Mouse (Mus musculus) liver, postnatal 0 days (tissue): ENCODE measurements around the gene Cdh18. TPM values are rescaled to one million over a fixed set of nuclear protein-coding genes. Genes with fewer than 3 reads are reported as not detected.
"Not testable (repeated sequence)": the region's sequence is repeated elsewhere in the genome, so short reads cannot be mapped to it uniquely, and the experiment has no call there.

Source experiments
- ATAC-seq: fragments of 200-750 bp; cut with Nextera tagmentation; 2 replicates; pipeline ENCODE4 v1.8.0; 2017; ENCODE audit warnings: mild to moderate bottlenecking, moderate library complexity
- DNase-seq: peaks from one replicate; pipeline ENCODE4 v3.0.0-alpha.2; 2016
- H3K27ac ChIP-seq: fragments of 300-500 bp; sonication (generic); 2 replicates; pipeline ENCODE4 v1.5.1; 2014; ENCODE audit warnings: antibody characterized with exemption, moderate library complexity, mild to moderate bottlenecking, low read depth
- H3K27me3 ChIP-seq: fragments of 300-500 bp; sonication (generic); 2 replicates; pipeline ENCODE4 v1.6.1; 2014; ENCODE audit warnings: low read length, control low read depth, mixed read lengths; ENCODE audit not compliant: insufficient read depth
- H3K36me3 ChIP-seq: fragments of 300-500 bp; sonication (generic); replicated peaks from 2 replicates; pipeline ENCODE4 v1.6.1; 2014; ENCODE audit warnings: mild to moderate bottlenecking, control low read depth, low read length, moderate library complexity, mixed read lengths; ENCODE audit not compliant: insufficient read depth
- H3K4me1 ChIP-seq: fragments of 300-500 bp; sonication (generic); 2 replicates; pipeline ENCODE4 v1.6.1; 2014; ENCODE audit warnings: antibody characterized with exemption, mild to moderate bottlenecking, control low read depth; ENCODE audit not compliant: insufficient read depth
- H3K4me2 ChIP-seq: fragments of 300-500 bp; sonication (generic); 2 replicates; pipeline ENCODE4 v1.6.1; 2014; ENCODE audit warnings: low read depth, mild to moderate bottlenecking, low read length, moderate library complexity, mixed read lengths
- H3K4me3 ChIP-seq: fragments of 300-500 bp; sonication (generic); 2 replicates; pipeline ENCODE4 v1.5.1; 2014; ENCODE audit warnings: low read depth, low read length
- H3K9ac ChIP-seq: fragments of 300-500 bp; sonication (generic); replicated peaks from 2 replicates; pipeline ENCODE4 v1.6.1; 2014; ENCODE audit warnings: mild to moderate bottlenecking, moderate library complexity
- H3K9me3 ChIP-seq: fragments of 300-500 bp; sonication (generic); 2 replicates; pipeline ENCODE4 v1.6.1; 2016; ENCODE audit warnings: mild to moderate bottlenecking, control low read depth, low read length, mixed read lengths
- CTCF ChIP-seq: sonication (generic); IDR thresholded peaks from 2 replicates; pipeline ENCODE4 v1.5.1; 2016; ENCODE audit warnings: antibody characterized with exemption, low read depth
- EP300 ChIP-seq: IDR thresholded peaks from 2 replicates; pipeline ENCODE4 v1.6.1; 2016; ENCODE audit warnings: antibody characterized with exemption, low read depth, mild to moderate bottlenecking
- WGBS: fragments of 180-500 bp; shearing (Covaris S2); extraction: QIAGEN DNeasy Blood & Tissue Kit; methylation state at CpG from one replicate; pipeline ENCODE4 v1.1.7; 2014; ENCODE audit not compliant: insufficient replicate concordance; 5-methylcytosine and 5-hydroxymethylcytosine counted together
- polyA plus RNA-seq: library from polyadenylated mRNA; unstranded; fragments of >200 nt; fragmentation: Nextera tagmentation; extraction: Ambion mirVana; gene quantifications from 2 replicates; pipeline ENCODE4 v1.2.1, GENCODE M21; 2015

Gene Cdh18
- polyA plus RNA-seq, 1 experiment from 2014 or later: not detected

DNA sequence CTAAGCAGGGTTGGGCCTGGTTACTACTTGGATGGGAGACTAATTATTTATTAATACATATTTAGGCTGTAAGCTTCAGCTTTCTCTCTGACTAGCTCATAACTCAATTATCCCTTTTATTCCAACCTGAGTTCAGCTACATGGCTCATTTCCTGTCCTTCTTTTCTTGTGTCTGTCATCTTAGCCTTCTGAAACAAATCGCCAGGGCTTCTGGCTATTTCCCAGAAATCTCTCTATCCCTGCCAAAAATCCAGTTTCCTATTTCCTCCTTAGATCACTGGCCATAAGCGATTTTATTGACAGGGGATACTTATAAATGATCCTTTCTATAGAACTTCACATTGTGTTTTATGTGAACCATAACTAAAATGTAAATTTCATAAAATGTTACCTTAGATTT lies 167.6 kb downstream of the Cdh18 start:
- Histone ChIP-seq H3K4me1 (no peaks in the 10 kb centered on the region), H3K27me3 (no peaks in the 10 kb centered on the region), H3K4me3 (no peak overlapping the region), H3K27ac (no peak overlapping the region), H3K36me3 (no peaks in the 10 kb centered on the region), H3K9me3 (no peaks in the 10 kb centered on the region), H3K4me2 (no peak overlapping the region), H3K9ac (no peak overlapping the region)
- WGBS: 65% methylated on average over 2 of the region's 2 CpGs
- TF ChIP-seq EP300 (no peak), CTCF (no peak)
- DNase-seq (no peak), ATAC-seq (no peak)

DNA sequence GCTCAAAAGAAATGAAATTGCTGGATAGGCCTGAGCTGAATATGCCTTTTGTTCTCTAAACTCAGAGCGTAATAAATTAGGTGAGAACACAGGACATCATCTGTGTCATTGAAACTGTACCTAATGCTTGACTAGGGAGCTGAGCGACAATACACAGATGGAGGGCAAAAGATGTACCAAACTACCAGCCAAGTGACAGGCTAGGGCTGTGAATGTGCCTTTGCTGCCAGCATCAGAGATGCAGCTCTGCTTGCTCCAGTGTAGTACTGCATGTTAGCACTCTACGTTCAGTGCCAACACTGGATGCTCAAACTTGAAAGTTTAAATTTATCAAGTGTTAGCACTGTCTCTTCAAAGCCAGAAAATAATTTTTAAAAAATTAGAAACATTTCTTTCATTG lies 168.9 kb downstream of the Cdh18 start:
- Histone ChIP-seq H3K9ac (no peak overlapping the region), H3K4me1 (no peaks in the 10 kb centered on the region), H3K27me3 (no peaks in the 10 kb centered on the region), H3K4me2 (no peak overlapping the region), H3K9me3 (no peaks in the 10 kb centered on the region), H3K36me3 (no peaks in the 10 kb centered on the region), H3K4me3 (no peak overlapping the region), H3K27ac (no peak overlapping the region)
- ATAC-seq: no peak
- 83% methylated on average over 3 of the region's 3 CpGs for WGBS
- DNase-seq: no peak
- TF ChIP-seq EP300 (no peak), CTCF (no peak)

DNA sequence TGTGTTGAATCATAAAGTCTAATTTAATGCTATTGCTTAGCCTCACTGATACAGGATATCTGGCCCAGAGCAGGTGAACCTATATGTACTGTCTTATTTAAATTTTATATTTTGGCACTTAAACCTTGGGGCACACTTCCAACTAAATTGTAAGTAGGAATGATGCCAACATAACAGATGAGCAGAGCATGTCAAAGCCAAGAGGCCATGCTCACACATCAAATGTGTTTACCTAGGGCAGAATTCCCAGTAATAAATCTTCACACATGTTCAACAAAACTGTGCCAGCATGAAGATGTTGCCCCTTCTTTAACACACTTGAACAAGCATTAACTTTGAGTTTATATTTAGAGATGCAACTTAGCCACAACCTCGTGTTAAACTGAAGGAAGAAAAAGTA lies 177.8 kb downstream of the Cdh18 start:
- no peak for ATAC-seq
- no peak overlapping the region for H3K9ac ChIP-seq
- H3K4me2 ChIP-seq: no peak overlapping the region
- no peaks in the 10 kb centered on the region for H3K4me1 ChIP-seq
- TF ChIP-seq CTCF (no peak), EP300 (no peak)
- no peaks in the 10 kb centered on the region for H3K27me3 ChIP-seq
- H3K9me3 ChIP-seq: no peaks in the 10 kb centered on the region
- no peak overlapping the region for H3K27ac ChIP-seq
- H3K4me3 ChIP-seq: no peak overlapping the region
- 49% methylated on average over 1 of the region's 1 CpGs for WGBS
- no peaks in the 10 kb centered on the region for H3K36me3 ChIP-seq
- DNase-seq: no peak

- no peak for TF ChIP-seq CTCF
- no peak for TF ChIP-seq EP300
- no peak for ATAC-seq
Measured at GRCm38 (mm10) chr15:22733039-22733438, 184.2 kb downstream of the Cdh18 start.

DNA sequence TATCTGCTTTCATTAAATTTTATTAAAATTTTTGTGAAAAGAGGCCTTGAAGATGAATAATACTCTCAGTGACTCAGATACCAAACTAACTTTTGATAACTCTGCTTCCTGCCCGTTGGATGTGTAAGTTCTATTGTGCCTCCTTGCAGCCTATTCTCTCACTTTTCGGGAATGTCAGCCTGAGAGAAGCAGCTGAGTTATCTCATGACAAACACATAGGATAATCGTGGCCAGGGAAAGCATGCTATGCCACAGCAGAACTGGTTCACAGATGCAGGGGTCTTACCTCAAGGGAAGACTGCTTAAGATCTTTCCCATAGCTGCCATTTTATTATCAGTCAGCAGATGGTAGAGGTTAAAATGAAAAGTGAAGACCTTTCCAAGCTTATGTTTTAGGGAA lies 187.3 kb downstream of the Cdh18 start:
- Histone ChIP-seq H3K27ac (no peak overlapping the region), H3K9ac (no peak overlapping the region), H3K4me2 (no peak overlapping the region), H3K4me3 (no peak overlapping the region), H3K27me3 (no peaks in the 10 kb centered on the region), H3K4me1 (no peaks in the 10 kb centered on the region), H3K9me3 (no peaks in the 10 kb centered on the region), H3K36me3 (no peaks in the 10 kb centered on the region)
- WGBS: 60% methylated on average over 3 of the region's 3 CpGs
- TF ChIP-seq EP300 (no peak), CTCF (no peak)
- no peak for ATAC-seq
- DNase-seq: no peak

More at GRCm38 (mm10) chr15:22733039-22733438, 184.2 kb downstream of the Cdh18 start:
- no peaks in the 10 kb centered on the region for H3K27me3 ChIP-seq
- no peaks in the 10 kb centered on the region for H3K9me3 ChIP-seq
- no peaks in the 10 kb centered on the region for H3K36me3 ChIP-seq
- H3K4me1 ChIP-seq: no peaks in the 10 kb centered on the region
- DNase-seq: no peak
- H3K27ac ChIP-seq: no peak overlapping the region
- H3K9ac ChIP-seq: no peak overlapping the region
- no peak overlapping the region for H3K4me3 ChIP-seq
- no peak overlapping the region for H3K4me2 ChIP-seq

DNA sequence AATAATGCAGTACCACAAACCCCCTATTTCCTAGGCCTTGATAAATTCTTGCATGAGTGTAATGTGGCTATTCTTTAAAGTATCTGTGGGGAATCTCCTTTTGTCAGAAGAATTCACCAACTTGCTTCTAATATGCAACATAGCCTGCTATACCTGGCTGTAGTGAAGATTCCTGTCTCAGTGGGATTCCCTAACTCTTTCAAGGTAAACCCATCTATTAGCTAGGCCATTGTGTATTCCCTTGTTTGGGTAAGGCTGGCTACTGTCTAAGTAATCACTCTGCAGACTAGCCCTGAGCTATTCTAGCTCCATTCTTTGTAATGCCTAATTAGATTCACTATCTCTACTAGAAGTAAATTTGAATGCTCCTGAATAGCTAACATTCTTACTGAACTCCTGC lies 212.4 kb downstream of the Cdh18 start:
- DNase-seq, H3K36me3 ChIP-seq, H3K27me3 ChIP-seq, H3K9ac ChIP-seq, H3K4me1 ChIP-seq, H3K4me2 ChIP-seq, H3K4me3 ChIP-seq, ATAC-seq, H3K27ac ChIP-seq, H3K9me3 ChIP-seq: not testable (repeated sequence)

- DNase-seq, H3K27me3 ChIP-seq, H3K4me2 ChIP-seq, ATAC-seq, H3K36me3 ChIP-seq, H3K4me1 ChIP-seq, H3K9me3 ChIP-seq, H3K4me3 ChIP-seq, H3K27ac ChIP-seq, H3K9ac ChIP-seq: not testable (repeated sequence)
- WGBS: 62% methylated on average over 3 of the region's 3 CpGs
Measured at GRCm38 (mm10) chr15:22766591-22766990, 217.8 kb downstream of the Cdh18 start.
